Mouse (Mus musculus): ENCODE measurements at regions not wholly inside any gene's neighbourhood (a gene's known extent, or its start where the extent isn't known, plus 50 kb on each side); places are given as distances from the start of the nearest gene placed in this dataset.
"Not testable (repeated sequence)": the region's sequence is repeated elsewhere in the genome, so short reads cannot be mapped to it uniquely, and the experiment has no call there.

DNA sequence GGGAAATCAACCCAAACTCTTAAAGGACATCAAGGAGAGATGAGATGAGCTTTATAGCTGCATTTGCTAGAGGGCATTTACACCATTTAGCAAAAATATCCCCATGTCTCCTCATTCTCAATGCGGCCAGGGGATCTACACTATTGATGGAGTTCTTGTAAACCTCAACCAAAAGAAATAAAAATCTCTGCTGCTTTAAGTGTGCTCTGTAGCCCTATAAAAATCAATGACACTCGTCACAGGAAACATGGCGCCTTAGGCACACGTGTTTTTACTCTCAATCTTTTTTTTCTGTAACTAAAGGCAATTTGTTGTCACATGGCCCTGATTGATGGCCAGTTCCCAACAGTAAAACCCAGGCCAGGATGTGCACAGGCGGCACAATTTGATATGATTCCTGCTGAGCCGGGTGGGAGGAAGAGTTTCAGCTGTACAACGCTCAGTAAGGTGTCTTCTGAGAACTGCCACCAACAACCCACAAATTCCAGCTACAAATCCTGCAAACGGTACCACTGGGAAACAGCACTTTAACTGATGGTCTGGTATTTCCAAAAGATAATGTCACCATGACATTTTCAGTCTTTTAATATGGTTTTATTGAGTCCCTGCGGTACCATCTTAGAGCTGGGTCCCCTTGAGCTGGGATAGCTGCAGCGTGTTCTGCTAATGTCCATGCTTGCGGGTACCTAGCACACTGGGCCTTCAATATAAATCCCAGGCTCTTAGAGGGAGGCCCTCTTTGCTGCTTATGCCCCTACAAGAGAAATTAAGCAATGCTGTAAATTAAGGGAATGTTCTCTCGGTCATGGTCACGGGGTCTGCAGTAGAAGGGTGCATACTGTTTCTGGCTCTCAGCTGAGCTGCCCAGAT lies 78.8 kb downstream of the Tpbg start:
- no peak for DNase-seq

DNA sequence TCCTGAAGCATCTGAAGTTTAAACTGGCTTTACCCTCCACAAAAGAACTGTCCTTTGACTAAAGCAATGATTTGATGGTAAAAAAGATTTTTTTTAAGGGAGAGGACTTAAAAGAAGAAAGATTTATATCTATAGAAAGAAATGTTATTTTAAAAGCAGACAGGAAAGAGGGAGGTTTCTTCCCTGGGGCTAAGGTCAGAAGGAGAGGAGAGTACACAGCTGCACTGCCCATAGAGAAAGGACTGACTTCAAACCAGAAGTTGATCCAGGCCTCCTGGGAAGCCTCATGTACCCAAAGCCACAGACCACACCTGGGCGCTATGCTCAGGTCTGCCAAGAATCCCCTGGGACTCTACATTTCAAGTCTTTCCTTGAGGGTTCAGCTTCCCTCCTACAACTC lies 83.1 kb downstream of the Tpbg start:
- no peak for DNase-seq

DNA sequence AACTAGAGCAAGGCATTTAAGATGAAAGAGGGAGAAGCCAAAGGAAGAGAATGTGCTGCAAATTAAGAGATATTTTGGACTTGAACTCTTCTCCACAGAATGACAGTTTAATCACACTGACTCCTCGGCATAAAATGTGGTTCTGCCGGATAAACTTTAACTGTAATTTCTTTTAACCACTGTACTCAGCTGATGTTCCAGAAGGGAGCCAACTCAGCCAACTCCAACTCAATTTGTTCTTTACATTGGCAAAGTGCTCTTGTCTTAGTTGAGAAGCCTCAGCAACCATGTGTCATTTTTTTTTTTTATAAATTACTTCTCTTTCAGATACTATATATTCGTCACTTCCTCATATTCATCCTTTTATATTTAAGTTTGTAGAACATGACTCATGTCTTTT lies 90.0 kb downstream of the Tpbg start:
- no peak for DNase-seq

DNA sequence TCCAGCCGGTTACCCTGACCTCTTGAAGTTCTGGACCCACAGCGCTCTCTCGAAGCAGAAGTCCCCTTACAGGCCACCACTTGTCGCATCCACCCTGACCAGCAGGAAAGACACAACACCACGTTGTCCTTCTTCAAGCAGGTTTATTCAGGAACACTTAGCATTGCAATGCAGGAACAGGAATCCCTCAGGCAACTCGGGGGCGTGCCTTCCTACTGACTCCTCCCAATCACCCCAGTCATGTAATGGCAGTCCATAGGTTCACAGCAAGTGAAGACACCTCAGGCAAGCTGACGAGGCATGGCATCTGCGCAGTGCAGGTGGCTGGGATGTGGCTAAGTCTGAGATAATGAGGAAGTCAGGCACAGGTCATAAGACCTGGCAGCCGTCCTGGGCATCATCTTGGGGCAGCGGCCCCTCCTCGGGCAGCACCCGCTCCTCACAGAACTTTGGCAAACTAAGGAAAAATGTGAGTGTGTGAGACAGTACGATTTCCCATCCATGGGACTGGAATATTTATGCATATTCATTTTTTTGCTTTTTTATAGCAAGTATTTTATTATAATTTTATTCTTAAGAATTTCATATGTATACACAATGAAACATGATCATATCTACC lies 101.0 kb downstream of the Tpbg start:
- not testable (repeated sequence) for DNase-seq

DNA sequence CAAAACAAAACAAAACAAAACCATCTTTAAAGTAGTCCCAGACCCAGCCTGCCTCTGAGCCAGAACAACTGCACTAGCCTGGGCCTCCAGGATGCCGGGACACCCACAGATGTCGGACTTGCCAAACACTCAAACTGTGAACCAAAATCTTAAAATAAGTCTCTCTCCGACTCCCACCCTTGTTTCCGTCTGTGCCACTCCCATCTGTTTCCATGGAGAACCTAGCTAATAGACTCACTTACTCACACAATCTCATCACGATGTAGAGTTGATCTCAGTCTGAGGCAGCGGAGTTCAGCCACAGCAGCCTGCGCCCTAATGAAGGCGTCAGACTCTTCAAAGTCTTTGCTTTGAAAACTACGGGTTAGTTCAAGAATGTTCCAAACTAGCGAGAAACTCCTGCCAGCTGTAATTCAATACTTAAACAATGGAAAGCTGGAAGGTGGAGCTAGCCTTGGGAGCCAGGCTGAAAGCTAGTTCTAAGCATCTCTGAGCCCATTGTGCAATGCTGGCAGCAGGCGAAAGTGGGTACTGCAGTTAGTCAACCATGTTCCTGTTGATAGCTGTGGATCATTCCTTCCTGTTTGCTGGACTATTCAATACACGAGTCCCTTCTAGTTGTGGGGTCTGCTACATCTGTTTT lies 106.4 kb downstream of the Tpbg start:
- DNase-seq = no peak

DNA sequence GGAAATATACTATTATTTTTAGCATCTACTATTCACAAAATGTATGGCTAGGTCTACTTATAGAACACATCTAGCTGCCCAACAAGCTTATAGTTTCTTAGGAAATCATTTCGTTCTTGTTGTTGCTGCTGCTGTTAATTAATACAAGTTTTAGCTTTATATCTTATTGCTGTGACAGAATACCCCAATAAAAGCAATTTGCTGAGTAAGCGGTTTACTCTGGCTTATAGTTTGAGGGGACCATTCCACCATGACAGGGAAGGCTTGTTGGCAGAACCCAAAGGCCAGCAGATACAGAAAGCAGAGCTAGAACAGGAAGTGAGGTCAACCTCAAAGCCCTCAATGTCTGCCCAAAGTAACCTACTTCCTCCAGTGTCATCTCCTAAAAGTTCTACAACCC lies 109.6 kb downstream of the Tpbg start:
- no peak for DNase-seq

DNA sequence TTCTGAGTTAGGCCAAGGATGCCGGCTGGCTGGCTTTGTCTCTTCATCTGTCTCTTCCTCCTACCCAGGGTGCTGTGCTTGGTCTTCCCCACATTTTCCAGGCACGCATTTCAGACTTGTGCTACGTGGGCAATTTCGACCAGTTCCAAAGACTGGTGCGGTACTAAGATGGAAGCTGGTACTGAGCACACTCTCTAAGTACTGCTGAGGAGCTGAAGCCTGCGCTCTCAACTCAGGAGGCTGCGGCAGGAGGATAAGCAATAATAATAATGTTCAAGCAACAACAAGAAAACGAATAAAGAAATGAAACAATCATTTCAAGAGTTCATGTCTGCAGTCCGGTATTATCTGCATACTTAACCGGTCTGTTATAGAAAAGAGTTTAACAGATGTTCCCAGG lies 127.9 kb downstream of the Tpbg start:
- DNase-seq = no peak

DNA sequence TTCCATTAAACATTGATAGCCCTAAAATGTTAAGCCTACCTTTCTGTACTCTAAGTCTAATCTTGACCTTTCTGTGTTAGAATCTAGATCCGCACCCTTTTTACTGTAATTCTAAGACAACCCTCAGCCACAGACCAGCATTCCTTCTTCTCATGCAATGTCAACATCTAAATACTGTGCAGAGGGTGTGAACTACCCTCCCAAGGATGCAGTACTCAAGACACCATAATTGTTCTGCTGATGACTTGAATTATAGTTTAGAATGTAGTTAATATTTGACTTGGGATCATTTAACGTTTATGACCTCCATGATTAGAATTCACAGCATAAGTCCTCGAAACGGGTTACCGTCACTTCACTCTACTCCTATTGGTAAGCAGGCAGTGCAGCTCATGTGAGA lies 139.2 kb downstream of the Tpbg start:
- DNase-seq = no peak

DNA sequence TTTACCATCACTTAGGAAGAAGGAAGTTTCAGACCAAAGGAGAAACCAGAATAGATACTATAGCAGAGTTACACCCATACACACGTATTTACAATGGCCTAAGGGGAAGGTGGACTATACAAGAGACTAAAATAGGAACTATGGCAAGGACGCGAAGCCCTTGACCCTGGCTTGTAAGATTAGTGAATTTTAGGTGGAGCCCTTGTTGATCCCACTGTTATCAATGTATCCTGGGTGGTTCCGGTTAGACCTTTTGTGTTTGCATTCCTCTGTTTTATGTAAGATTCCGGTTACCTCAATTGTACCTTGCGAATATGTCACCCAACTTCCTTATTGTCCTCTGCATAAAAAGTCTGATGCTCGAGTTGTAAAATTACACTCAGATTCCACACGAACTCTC lies 141.3 kb downstream of the Tpbg start:
- DNase-seq = not testable (repeated sequence)

DNA sequence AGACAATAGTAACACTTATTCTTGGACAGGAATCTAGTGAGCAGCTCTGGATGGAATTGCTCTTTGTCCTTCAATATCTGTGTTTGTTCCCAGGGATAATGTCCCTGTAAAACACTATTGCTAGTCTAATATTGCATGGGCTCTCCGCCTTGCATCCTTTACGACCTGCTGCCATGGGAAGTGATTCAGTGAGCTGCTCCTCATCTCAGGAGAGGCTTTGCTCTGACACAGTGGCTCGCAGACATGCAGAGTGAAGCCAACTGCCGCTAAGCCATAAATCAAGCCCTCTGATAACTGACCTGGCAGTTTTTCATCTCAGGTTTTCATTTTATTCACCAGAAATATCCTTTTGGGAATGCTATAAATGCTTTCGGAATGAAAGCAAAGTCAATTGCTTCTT lies 143.5 kb downstream of the Tpbg start:
- no peak for DNase-seq

DNA sequence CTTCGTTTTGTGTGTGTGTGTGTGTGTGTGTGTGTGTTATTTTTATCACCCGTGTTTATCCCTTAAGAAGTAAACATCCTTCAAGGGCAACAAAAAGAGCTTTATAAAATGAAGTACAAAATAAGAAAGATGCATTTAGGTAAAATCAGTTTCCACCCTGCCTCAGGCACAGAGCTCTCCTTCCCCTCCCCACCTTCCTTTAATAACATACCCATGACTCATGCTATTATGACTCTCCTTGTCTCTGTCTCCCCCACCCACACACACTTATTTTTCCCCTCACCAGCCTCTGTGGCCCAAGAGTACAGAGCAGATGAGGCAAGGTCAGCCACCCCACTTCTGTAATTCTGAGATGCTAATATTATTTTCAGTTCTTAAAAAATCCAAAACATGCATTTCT lies 144.0 kb downstream of the Tpbg start:
- DNase-seq = no peak

DNA sequence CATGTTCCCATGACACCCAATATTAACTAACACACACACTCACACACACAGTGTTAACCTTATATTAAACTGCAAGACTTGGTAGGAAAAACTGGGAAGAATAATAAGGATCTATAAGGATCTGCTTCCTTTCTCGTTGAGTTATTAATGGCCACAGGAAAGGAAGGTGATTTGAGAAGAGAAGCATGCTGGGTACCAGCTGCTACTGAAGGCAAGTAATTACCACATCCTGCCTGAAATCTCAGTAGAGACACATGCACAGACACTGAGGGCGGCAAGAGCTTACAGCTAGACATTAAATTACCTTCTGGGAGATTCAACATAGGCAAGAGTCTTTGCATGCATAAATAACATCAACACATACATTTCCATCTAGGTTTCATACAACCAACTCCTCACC lies 160.8 kb downstream of the Tpbg start:
- peak in 1 of 2 experiments; percentile 2 for DNase-seq

DNA sequence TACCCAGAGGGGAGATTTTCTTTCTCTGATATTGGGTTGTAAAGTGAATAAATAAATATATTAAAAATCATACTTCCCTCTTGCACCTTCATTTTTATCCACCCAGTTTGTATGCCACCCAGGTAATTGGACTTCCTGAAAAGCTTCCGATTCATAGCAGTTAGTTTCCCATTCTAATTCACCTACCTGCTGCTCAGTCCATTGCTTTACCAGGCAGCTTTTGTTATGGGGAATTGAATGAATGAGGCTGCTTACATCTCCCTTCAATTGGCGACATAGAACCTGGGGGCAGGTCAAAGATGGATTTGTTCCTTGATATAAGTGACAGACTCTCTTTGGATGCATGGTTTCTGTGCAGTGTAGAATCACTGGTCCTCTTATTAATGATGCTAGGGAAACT lies 169.5 kb downstream of the Tpbg start:
- DNase-seq = no peak

DNA sequence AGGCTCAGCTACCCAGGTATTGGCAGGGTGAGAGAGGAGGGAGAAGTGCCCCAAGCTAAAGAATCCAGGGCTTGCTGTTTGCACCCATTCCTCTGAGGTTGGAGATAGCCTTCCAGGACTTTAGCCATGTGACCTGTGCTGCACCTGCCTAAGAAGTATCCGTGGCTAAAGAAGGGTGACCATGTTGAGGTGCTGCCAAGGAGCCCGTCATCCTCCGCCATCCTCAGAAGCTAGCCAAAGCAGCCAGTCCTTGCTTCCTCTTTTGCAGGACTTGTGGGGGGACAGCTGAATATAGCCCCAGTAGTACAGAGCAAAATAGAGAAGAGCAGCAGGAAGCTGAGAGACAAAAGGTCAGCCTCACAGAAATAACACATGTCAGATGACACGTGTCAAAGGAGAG lies 173.7 kb downstream of the Tpbg start:
- DNase-seq = no peak

DNA sequence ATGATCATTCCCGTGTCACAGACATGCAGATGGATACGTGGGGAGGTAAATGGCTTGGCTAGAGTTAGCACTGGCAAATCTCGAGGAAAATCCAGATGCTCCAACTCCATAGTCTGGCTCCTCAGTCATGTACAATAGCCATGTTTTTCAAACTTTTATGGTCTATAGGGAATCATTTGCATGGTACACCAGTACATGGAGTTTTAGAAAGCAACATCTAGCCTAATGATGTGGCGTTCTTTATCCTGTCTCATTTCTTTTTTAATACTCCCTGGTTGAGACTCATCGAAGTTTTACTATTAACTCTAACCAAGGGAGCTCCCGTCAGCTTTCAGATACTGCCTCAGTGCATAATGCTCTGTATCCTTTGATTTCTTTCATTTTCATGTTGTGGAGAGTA lies 178.0 kb downstream of the Tpbg start:
- no peak for DNase-seq

DNA sequence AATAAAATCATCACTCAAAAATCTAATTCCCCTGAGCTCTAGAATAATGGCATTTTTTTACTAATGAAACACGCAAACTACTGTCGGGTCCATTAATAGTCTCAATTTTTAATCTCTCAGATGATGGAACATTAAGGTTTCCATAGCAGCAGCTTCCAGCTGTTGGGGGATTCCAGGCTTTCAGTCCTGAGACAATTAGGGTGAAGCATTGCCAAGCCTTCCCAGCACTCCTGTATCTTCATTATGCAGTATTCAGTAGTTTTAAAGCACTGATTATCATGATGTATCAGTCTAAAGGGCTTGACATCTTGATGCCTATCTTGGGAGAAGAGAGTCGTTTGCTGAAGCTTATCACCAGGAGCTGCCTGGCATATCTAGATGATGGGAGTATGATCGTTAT lies 178.6 kb downstream of the Tpbg start:
- no peak for DNase-seq

DNA sequence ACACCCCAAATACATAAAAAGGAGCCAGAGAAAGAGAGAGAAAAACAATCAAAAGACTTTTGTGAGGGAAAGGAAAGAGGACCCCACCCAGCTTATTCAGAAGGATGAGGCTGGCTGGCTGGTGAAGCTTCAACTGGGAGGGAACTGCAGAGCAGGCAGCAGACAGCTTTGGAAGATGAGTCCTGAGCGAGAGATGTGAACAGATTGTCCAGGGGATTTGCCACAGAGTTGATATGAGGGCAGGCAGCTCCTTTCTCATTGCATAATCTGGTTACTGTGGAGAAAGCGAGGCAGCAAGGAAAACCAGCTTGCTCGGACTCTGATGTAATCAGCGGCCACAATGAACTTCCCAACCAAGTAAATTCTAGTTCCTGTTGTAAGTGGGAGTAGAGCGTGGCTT lies 188.6 kb downstream of the Tpbg start:
- DNase-seq = no peak

DNA sequence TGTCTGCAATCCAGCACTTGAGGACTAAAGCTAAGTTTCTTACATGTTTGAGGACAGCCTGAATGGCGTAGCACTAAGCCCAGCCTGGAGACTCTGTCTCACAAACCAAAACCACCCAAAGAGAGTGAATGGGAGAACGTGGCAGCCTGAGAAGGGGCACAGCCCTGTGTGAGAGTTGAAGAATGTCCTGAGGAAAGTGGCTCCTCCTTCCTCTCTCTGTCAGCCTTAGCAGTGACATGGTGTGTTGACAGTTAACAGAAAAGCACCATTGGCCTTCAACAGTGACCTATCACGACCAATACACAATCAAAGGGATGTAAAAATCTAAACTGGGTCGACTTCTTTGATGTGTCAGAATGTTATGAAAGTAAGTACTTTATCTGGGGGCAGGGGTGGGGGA lies 201.9 kb downstream of the Tpbg start:
- DNase-seq = no peak

DNA sequence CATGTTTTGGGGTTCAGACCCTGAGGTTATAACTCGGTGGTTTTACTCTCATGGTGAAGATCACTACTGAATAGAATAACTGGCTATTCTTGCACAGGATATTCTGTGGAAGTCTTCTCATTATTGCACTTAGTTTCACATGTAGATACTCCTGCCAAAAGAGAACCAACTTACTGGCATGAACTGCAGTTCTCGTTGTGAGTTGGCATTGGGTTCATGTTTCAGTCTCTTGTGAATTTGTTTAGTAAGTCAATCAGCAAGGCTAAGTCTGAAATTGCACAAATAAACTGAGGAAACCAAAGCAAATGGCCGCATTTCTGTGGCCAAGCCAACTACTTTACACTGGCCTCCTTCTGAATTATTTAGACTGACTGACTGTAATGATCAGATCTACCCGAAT lies 215.9 kb downstream of the Tpbg start:
- DNase-seq = no peak

DNA sequence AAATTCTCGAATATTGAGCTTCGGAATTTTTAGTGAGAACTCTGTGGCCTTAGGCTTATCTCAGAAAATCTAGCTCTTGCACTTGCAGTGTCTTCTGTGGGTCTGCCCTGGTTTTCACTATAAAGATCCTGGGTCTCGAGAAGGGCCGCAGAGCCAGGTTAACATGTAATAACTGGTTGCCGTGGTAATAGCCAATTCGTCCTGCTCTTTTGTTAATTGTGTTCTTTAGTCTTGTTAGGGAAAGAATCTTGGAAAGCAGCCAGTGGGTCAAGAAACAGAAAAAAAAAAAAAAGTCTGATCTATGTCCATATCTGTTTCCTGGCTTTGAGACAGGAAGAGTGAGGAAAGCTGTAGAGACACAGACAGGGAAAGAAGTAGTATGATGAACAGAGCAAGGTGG lies 217.9 kb downstream of the Tpbg start:
- DNase-seq = no peak

DNA sequence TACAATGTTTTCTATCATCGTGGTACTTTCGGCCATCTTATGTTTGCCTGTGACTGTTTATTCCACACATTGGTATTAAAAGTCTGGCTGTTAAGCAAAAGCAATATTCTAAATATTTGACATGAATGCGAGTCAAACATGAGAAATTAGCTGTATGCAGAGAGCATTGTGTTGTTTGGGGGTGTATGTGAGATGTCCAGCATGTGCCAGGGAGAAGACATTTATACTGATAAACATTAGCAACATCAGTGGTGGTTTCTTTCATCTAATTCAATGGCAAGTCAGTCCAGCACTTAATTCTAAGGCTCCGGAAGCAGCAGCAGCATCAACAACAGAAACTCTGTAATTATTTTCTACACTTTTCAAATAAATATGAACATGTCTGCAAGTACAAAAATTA lies 219.1 kb downstream of the Tpbg start:
- no peak for DNase-seq

DNA sequence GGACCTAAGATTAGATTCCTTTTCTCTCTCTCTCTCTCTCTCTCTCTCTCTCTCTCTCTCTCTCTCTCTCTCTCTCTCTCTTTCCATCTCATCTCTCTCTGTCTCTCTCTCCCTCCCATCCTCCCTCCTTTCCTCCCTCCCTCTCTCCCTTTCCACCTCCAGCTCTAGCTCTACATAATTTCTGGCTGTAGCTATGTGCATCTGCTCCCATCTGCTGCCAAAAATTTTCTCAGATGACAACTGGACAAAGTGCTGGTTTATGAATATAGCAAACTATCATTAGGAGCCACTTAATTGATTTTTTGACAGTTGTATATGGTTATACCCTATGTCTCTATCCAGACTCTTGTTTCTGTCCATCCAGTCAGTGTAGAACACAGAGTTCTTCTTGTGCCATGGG lies 237.1 kb downstream of the Tpbg start:
- DNase-seq = no peak

DNA sequence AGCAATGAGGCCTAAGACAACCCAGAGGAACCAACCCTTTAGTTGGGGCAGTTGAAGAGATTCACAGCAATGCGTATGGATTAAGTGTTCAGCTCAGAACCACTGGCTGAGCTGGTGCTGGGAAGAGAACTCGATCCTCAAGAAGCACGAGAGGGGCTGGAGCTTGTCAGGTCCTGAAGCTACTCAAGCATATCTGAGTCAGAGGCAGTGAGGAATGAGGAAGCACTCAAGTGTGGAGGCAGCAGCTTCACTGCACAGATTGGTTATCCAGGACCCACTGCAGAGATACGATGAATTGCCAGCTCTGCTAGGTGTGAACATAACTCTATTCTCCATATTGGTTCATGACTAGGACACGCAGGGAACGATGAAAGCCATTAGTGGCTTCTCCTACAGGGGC lies 239.7 kb downstream of the Tpbg start:
- DNase-seq = no peak

DNA sequence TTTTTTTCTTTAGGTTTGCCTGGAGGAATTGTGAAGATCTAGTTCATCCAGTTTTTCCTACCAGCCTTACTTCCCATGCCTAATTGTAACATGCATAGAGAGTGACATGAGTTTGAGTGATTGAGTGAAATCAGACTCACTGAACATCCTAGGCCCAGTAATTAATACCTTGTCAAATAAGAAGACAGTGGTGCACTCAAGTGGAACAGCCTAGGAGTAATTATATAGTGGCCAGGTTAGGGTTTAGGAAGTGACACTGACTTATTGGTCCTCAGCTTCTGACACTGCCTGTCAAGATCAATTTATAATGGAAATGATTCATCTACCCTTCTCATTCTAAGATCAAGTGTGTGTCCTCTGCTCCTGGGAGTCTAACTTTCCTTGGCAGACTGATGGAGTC lies 250.8 kb downstream of the Tpbg start:
- no peak for DNase-seq
